Mouse (Mus musculus) kidney, embryonic 15.5 days (tissue): ENCODE measurements around the gene Cdh15. TPM values are rescaled to one million over a fixed set of nuclear protein-coding genes. Genes with fewer than 3 reads are reported as not detected.

Source experiments
- ATAC-seq: fragments of 200-750 bp; cut with Nextera tagmentation; replicated peaks from 2 replicates; pipeline ENCODE4 v1.8.0; 2017; ENCODE audit warnings: moderate TSS enrichment; ENCODE audit not compliant: low FRiP score
- H3K27ac ChIP-seq: fragments of 300-500 bp; sonication (generic); 2 replicates; pipeline ENCODE4 v1.5.1; 2015; ENCODE audit warnings: mild to moderate bottlenecking, inconsistent platforms
- H3K27me3 ChIP-seq: fragments of 300-500 bp; sonication (generic); 2 replicates; pipeline ENCODE4 v1.6.1; 2015; ENCODE audit warnings: inconsistent platforms
- H3K36me3 ChIP-seq: fragments of 300-500 bp; sonication (generic); 2 replicates; pipeline ENCODE4 v1.6.1; 2015; ENCODE audit warnings: inconsistent platforms
- H3K4me1 ChIP-seq: fragments of 300-500 bp; sonication (generic); 2 replicates; pipeline ENCODE4 v1.6.1; 2015; ENCODE audit warnings: inconsistent platforms
- H3K4me2 ChIP-seq: fragments of 300-500 bp; sonication (generic); 2 replicates; pipeline ENCODE4 v1.6.1; 2015; ENCODE audit warnings: moderate library complexity, mild to moderate bottlenecking, inconsistent platforms
- H3K4me3 ChIP-seq: fragments of 300-500 bp; sonication (generic); replicated peaks from 2 replicates; pipeline ENCODE4 v1.5.1; 2015; ENCODE audit warnings: mild to moderate bottlenecking, inconsistent platforms
- H3K9ac ChIP-seq: fragments of 300-500 bp; sonication (generic); 2 replicates; pipeline ENCODE4 v1.6.1; 2015; ENCODE audit warnings: mild to moderate bottlenecking, inconsistent platforms
- H3K9me3 ChIP-seq: fragments of 300-500 bp; sonication (generic); replicated peaks from 2 replicates; pipeline ENCODE4 v1.6.1; 2016; ENCODE audit warnings: inconsistent platforms
- WGBS: fragments of 180-500 bp; shearing (Covaris S2); methylation state at CpG from one replicate; pipeline ENCODE4 v1.1.7; 2015; ENCODE audit warnings: mixed read lengths; 5-methylcytosine and 5-hydroxymethylcytosine counted together
- polyA plus RNA-seq: library from polyadenylated mRNA; unstranded; fragments of >200 nt; fragmentation: Nextera tagmentation; extraction: Ambion mirVana; gene quantifications from 2 replicates; pipeline ENCODE4 v1.2.1, GENCODE M21; 2015

Cdh15 gene
- polyA plus RNA-seq, result 2.3 and 3.2 TPM in 2 replicates

DNA sequence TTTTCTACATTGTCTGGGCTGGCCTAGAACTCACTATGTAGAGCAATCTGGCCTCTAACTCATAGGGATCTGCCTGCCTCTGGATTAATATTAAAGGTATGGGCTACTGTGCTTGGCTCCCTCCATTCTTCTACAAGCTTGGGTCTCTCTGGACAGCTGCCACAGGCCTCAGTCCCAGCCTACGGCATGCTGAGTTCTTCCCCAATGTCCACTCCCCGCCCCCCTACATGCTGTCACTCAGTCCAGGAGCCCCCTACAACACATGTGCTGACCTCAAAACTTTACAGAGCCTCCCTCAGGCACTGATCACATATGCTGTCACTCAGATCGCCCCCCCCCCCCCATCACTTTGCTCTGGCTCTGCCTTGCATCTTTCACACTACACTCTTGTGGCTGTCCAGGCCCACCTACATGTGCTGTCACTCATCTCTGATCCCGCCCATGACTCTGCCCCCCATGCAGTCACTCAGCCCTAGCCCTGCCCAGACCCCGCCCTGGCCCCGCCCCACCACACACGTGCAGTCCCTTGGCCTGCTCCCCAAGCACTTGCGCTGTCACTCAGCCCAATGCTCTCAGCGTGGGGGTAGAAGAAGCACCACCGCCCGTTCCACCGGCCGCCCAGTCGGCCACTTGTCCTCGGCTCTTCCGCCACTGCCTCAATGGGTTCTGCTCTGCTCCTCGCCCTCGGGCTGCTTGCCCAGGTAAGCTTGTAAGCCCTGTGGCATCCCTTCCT, at the start of gene Cdh15:
Gene Cdh15, plus strand, starts transcription at position 138 of the 733 bp plus-strand sequence.
- H3K4me3 ChIP-seq, result no peak within 1 kb of the TSS
- peaks cover 3% of the 10 kb centered on the region; the same call in 1 of the 2 replicates for H3K27me3 ChIP-seq
- ATAC-seq, result peak; percentile 89
- H3K9me3 ChIP-seq, result no peaks in the 10 kb centered on the region
- H3K4me2 ChIP-seq, result peak within 1 kb of the TSS; percentile 50
- WGBS, result 11% methylated on average over 18 of the region's 18 CpGs
- H3K27ac ChIP-seq, result no peak within 1 kb of the TSS
- H3K9ac ChIP-seq, result no peak within 1 kb of the TSS
- peaks cover 23% of the 10 kb centered on the region for H3K4me1 ChIP-seq
- no peaks in the 10 kb centered on the region for H3K36me3 ChIP-seq

DNA sequence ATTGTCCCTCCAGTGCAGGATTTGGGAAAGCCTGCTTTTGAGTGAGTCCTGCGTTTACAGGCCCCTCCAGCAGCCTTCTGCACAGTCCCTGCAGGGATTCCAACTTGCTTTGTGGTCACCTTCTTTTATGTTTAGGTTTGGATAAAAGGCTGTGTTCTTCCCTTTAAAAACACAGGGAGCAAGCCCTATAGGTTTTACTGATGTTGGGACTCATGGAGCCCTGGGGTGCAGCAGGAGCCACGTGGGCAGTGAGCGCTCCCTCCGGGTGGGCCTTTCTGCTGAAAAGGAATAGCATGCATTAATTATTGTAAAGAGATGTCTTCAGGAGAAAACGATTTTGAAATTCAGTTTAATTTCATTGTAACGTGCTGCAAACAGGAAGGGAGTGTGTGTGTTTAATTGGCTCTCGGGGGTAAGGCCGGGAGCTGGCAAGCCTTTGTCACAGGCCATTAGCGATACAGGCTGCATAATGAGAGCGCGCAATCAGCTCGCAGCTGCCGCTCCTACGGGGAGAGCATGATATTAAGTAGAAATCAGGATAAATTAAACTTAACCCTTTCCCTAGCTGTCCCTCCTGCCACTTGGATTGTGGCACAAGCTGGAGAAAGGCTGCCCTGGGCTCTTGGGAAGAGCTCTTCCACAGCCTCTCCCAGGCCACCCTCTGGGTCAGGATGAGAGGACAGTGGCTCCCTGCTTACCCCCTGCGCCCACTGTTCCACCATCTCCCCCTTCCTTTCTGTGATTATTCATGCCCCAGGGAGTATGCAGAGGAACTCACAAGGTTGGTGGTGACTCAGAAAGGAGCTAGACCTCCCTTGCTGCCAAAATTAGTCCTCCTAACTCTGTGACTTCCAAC, 43.6 kb upstream of the Cdh15 start:
- Histone ChIP-seq H3K4me1 (peaks cover 43% of the 10 kb centered on the region), H3K4me2 (peak overlapping the region; percentile 15; the same call in 1 of the 2 replicates), H3K27me3 (peaks cover 4% of the 10 kb centered on the region; the same call in 1 of the 2 replicates), H3K9me3 (no peaks in the 10 kb centered on the region), H3K4me3 (no peak overlapping the region), H3K27ac (no peak overlapping the region), H3K9ac (no peak overlapping the region), H3K36me3 (peaks cover 5% of the 10 kb centered on the region; the same call in 1 of the 2 replicates)
- WGBS, result 29% methylated on average over 15 of the region's 15 CpGs
- ATAC-seq, result 0 out of 2 replicates have a peak, but pooled peaks have one; percentile 43

DNA sequence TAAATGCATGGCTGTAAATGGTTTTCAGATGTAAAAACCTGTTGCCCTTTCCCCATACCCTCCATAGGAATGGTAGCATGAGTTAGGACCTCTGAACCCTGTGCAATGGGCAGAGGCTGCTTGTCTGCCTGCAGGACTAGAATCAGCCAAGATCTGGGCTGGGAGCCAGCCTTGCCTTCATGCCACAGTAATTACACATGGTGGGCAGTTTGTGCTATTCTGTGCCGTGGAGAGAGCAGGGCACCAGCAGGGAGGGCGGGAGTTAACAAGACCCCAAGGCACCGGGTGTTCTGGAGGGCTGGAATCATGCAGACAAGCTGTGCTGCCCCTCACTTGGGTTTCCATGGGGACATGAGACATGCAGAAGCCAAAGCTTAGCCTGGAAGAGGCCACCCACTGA, 42.4 kb upstream of the Cdh15 start:
- Histone ChIP-seq H3K9me3 (no peaks in the 10 kb centered on the region), H3K9ac (no peak overlapping the region), H3K27me3 (peaks cover 4% of the 10 kb centered on the region; the same call in 1 of the 2 replicates), H3K4me1 (peaks cover 45% of the 10 kb centered on the region), H3K27ac (no peak overlapping the region), H3K4me2 (no peak overlapping the region), H3K4me3 (no peak overlapping the region), H3K36me3 (peaks cover 5% of the 10 kb centered on the region; the same call in 1 of the 2 replicates)
- no peak for ATAC-seq
- 47% methylated on average over 3 of the region's 3 CpGs for WGBS

DNA sequence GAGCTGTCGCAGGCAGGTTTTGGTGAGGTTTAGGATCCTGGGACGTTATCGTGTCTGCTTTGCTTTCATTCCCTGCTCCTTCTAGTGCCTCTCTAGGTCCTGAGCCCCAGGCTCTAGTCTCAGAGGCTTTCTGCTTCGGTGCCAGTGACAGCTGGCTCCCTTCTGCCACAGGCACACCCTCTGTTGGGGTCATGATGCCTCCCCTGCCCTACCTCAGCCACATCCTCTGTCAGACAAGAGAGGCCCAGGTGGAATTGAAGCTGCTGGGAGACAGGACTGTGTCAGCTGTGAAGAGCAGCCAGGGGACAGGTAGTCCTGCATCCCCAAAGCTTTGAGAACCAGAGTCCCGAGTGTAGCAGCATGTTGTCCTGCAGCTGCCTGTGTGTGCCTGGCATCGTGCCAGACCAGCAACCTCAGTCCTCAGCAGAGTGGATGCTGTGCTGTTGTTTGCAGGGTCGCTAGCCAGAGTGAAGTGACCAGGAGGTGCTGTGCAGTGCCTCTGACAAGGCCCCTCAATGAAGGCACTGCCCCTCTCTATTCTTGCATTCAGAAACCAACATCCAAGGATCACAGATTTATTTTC, 40.7 kb upstream of the Cdh15 start:
- Histone ChIP-seq H3K4me3 (no peak overlapping the region), H3K36me3 (peaks cover 14% of the 10 kb centered on the region; the same call in 1 of the 2 replicates), H3K9me3 (no peaks in the 10 kb centered on the region), H3K4me1 (peaks cover 55% of the 10 kb centered on the region), H3K9ac (no peak overlapping the region), H3K27me3 (peaks cover 6% of the 10 kb centered on the region; the same call in 1 of the 2 replicates), H3K27ac (no peak overlapping the region), H3K4me2 (no peak overlapping the region)
- ATAC-seq, result 0 out of 2 replicates have a peak, but pooled peaks have one; percentile 34
- 46% methylated on average over 7 of the region's 7 CpGs for WGBS

DNA sequence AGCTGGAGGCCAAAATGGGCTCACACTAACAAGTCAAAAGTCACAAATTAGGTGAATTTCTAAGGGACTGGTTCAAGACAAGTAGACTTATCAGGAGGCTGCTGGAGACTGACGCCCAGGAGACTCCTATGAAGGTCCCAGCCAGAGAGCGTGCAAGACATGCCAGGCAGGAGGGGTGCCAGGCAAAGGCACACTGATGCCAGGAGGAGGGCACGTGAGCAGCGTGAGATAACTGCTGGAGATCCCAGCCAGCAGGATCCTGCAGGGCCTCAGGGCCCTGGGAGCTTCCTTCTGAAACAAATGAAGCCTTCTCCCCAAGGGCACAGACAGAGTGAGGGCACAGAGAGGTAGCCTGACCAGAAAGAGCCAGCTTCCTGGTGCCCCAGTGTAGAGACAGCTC, 39.9 kb upstream of the Cdh15 start:
- no peak overlapping the region for H3K4me3 ChIP-seq
- H3K27me3 ChIP-seq, result peaks cover 6% of the 10 kb centered on the region; the same call in 1 of the 2 replicates
- H3K4me2 ChIP-seq, result no peak overlapping the region
- 89% methylated on average over 4 of the region's 4 CpGs for WGBS
- no peak overlapping the region for H3K27ac ChIP-seq
- H3K4me1 ChIP-seq, result peaks cover 57% of the 10 kb centered on the region
- no peaks in the 10 kb centered on the region for H3K9me3 ChIP-seq
- peaks cover 14% of the 10 kb centered on the region for H3K36me3 ChIP-seq
- H3K9ac ChIP-seq, result no peak overlapping the region
- no peak for ATAC-seq

DNA sequence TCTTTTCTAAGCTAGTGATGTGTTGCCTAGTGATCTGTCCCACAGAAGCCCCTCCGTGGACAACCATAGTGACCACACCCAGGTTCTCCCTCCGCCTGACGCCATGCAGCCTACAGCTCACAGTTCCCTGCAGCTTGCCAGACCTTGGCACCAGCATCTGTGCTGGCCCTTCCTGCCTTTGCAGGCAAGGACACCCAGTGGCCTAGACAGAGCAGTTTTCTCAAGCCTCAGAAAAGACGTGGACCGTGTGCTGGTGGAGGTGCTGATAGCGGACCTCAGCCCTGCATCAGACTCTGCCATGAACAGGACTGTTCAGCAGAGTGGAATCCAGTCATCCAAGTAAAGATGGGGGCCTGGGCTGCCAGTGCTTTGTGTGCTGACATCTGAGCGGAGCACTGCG, 37.4 kb upstream of the Cdh15 start:
- Histone ChIP-seq H3K4me3 (no peak overlapping the region), H3K9ac (no peak overlapping the region), H3K9me3 (no peaks in the 10 kb centered on the region), H3K27me3 (peaks cover 6% of the 10 kb centered on the region; the same call in 1 of the 2 replicates), H3K4me2 (no peak overlapping the region), H3K36me3 (peaks cover 20% of the 10 kb centered on the region; the same call in 1 of the 2 replicates), H3K4me1 (peaks cover 36% of the 10 kb centered on the region), H3K27ac (no peak overlapping the region)
- WGBS, result 47% methylated on average over 8 of the region's 8 CpGs
- ATAC-seq, result peak; percentile 12; the same call in 1 of the 2 replicates

DNA sequence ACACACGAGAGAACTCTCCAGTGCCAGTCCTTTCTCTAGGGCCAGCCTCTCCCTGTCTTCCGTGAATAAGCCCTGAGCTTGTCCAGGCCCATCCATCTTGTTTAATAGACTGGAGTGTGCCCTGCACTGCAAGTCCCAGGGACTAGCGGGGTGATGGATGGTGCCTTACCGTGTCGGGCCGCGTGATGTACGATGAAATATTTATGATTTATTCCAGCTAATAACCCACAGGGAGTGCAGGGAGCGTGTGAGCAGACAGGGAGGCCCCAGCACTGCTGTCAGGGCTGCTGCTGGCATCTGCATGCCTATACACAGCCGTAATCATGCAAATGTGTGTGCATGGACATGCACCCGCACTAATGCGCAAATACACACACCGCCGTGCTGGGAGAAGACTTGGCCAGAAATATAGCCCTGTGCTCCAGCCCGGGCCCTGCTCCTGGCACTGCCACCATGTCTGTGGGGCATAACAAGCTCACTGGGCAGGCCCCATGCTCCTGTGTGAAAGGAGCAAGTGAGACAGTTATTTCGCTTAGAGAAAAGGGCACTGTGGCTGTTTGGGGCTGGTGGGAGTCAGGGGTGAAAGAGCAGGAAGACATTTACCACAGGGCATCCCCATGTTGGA, 35.8 kb upstream of the Cdh15 start:
- no peak overlapping the region for H3K4me3 ChIP-seq
- no peaks in the 10 kb centered on the region for H3K9me3 ChIP-seq
- WGBS, result 57% methylated on average over 16 of the region's 16 CpGs
- H3K9ac ChIP-seq, result no peak overlapping the region
- no peak overlapping the region for H3K27ac ChIP-seq
- 0 out of 2 replicates have a peak, but pooled peaks cover 3% of the 10 kb centered on the region for H3K27me3 ChIP-seq
- no peak for ATAC-seq
- H3K4me1 ChIP-seq, result peaks cover 20% of the 10 kb centered on the region
- H3K36me3 ChIP-seq, result peaks cover 20% of the 10 kb centered on the region; the same call in 1 of the 2 replicates
- H3K4me2 ChIP-seq, result no peak overlapping the region

DNA sequence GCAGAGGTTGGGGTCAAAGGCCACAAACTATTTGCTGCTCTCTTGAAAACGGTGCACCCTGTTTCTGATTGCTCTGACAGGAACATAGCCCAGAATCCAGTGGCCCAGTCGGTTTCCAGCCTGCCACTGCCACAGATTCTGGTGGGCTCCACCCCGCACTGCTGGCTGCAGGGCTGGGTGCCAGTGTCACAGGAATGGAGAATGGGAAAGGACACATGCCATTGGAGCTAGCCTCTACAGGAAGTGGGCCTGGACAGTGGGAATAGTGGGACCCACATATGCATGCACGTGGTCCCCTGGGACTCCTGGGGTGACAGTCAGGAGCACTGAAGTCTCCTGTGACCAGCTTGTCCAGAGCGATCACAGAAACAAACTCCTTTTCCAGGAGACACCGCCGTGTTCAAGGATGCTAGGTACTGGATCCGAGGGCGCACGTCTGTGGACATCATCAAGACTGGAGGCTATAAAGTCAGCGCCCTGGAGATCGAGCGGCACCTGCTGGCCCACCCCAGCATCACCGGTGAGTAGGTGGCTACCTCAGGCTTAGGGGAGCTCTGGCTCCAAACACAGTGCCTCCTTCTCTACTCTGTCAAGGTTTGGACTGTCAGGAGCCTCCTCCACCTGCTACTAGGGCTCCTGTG, 35.0 kb upstream of the Cdh15 start:
- ATAC-seq, result no peak
- WGBS, result 76% methylated on average over 14 of the region's 14 CpGs
- Histone ChIP-seq H3K27ac (no peak overlapping the region), H3K36me3 (peaks cover 20% of the 10 kb centered on the region; the same call in 1 of the 2 replicates), H3K4me2 (no peak overlapping the region), H3K27me3 (0 out of 2 replicates have a peak, but pooled peaks cover 3% of the 10 kb centered on the region), H3K4me1 (peaks cover 18% of the 10 kb centered on the region), H3K9me3 (no peaks in the 10 kb centered on the region), H3K4me3 (no peak overlapping the region), H3K9ac (no peak overlapping the region)

DNA sequence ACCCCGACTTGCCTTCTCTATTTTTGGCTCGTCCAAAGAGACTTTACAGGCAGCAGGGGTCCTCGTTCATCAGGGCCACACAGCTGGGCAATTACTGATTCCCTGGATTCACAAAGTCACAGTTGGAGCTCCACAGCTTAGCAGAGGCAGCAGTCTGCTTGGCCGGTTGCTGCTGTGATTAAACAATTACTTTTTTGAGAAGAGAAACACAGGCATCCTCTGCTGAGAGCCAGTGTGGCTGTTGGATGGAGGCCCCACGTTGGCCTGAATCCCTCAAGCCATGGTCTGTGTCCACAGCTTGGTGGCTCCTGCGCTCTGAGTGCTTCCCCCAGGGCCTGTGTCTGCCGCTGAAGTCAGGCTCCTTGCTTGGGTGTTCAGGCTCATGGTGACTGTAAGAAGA, 33.2 kb upstream of the Cdh15 start:
- 58% methylated on average over 7 of the region's 7 CpGs for WGBS
- no peaks in the 10 kb centered on the region for H3K9me3 ChIP-seq

DNA sequence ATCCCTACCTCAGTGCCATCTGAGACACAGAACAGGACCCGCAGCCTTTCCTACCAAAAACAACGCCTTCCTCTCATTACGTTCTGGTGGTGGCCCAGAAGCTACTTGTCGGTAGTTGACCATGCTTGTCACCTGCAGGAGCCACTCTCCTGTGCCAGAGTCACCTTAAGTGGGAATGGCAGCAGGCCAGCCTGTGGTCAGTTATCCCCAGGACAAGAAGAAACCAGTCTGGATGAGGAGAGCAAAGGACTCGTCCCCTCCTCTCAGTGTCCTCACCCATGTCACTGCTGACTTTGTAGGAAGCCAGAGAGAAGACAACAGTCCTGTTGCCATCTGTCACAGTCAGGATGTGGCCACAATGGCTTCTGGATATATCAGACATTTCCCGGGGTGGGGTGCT, 30.8 kb upstream of the Cdh15 start:
- 89% methylated on average over 6 of the region's 6 CpGs for WGBS

More for the DNA sequence above, 33.2 kb upstream of the Cdh15 start:
- Histone ChIP-seq H3K4me3 (no peak overlapping the region), H3K36me3 (peaks cover 20% of the 10 kb centered on the region; the same call in 1 of the 2 replicates), H3K9ac (no peak overlapping the region), H3K27ac (no peak overlapping the region), H3K4me2 (no peak overlapping the region), H3K27me3 (0 out of 2 replicates have a peak, but pooled peaks cover 3% of the 10 kb centered on the region), H3K4me1 (peaks cover 28% of the 10 kb centered on the region)
- ATAC-seq, result no peak

More for the DNA sequence above, 30.8 kb upstream of the Cdh15 start:
- no peak overlapping the region for H3K4me2 ChIP-seq
- H3K27ac ChIP-seq, result no peak overlapping the region
- no peak for ATAC-seq
- no peak overlapping the region for H3K4me3 ChIP-seq
- peaks cover 11% of the 10 kb centered on the region; the same call in 1 of the 2 replicates for H3K36me3 ChIP-seq
- no peaks in the 10 kb centered on the region for H3K27me3 ChIP-seq
- H3K4me1 ChIP-seq, result peaks cover 27% of the 10 kb centered on the region
- H3K9me3 ChIP-seq, result no peaks in the 10 kb centered on the region
- no peak overlapping the region for H3K9ac ChIP-seq
